ENCODE assay signal across 12 mouse cellular contexts in genomic region chr15:85688734-85689133, GRCm38 (mm10). TPM values are rescaled to one million over a fixed set of nuclear protein-coding genes. Genes with fewer than 3 reads are reported as not detected.
A peak's percentile ranks its signal among the peaks of the same experiment; 100 is the strongest.
DNase-seq lines count a peak whose midpoint lies in the region; ATAC-seq and TF ChIP-seq lines count a peak whose summit lies in the region.
"Had no signal": no experiment of that assay in that cellular context is flagged by ENCODE, and none has a peak within 500 bp of the region (broad histone marks: within the 10 kb centered on the region; RNA-seq: fewer than 3 reads in every experiment).

No protein-coding gene starts in this region.

- TF ChIP-seq POLR2A in cerebellum, adult 2 months (IDR thresholded peaks at IDR 0.05; ENCODE audit: borderline replicate concordance, insufficient read depth, low read length), result no peak
- no peak for TF ChIP-seq POLR2A in olfactory bulb, adult 2 months (IDR thresholded peaks at IDR 0.05; ENCODE audit: insufficient read depth, low read depth, low read length)

- H3K4me1 ChIP-seq in cerebellum, adult 2 months (ENCODE audit: control insufficient read depth, insufficient read depth, low read length), result peaks cover 85% of the 10 kb centered on the region
- peaks cover 66% of the 10 kb centered on the region for H3K4me1 ChIP-seq in hindbrain, embryonic 13.5 days (replicated peaks)
- H3K4me1 ChIP-seq in hindbrain, embryonic 10.5 days (replicated peaks), result peaks cover 15% of the 10 kb centered on the region
- H3K4me1 ChIP-seq in midbrain, embryonic 14.5 days (ENCODE audit: control insufficient read depth, insufficient read depth, low read length), result peaks cover 20% of the 10 kb centered on the region
- peaks cover 42% of the 10 kb centered on the region for H3K4me1 ChIP-seq in midbrain, embryonic 15.5 days
- peaks cover 82% of the 10 kb centered on the region for H3K4me1 ChIP-seq in olfactory bulb, adult 2 months (ENCODE audit: control insufficient read depth, insufficient read depth, low read length)

- no peak for TF ChIP-seq CTCF in cerebellum, adult 2 months (IDR thresholded peaks at IDR 0.05; ENCODE audit: borderline replicate concordance, insufficient read depth, low read depth, low read length)
- TF ChIP-seq CTCF in olfactory bulb, adult 2 months (IDR thresholded peaks at IDR 0.05; ENCODE audit: insufficient read depth, low read depth, low read length), result no peak

- H3K4me3 ChIP-seq in cerebellum, adult 2 months (replicated peaks; ENCODE audit: insufficient read depth, low read depth, low read length), result no peak overlapping the region
- no peak overlapping the region for H3K4me3 ChIP-seq in hindbrain, embryonic 13.5 days
- H3K4me3 ChIP-seq in hindbrain, embryonic 10.5 days, result no peak overlapping the region
- no peak overlapping the region for H3K4me3 ChIP-seq in midbrain, embryonic 14.5 days (replicated peaks; ENCODE audit: low read depth, low read length)
- H3K4me3 ChIP-seq in midbrain, embryonic 15.5 days, result no peak overlapping the region
- H3K4me3 ChIP-seq in olfactory bulb, adult 2 months (ENCODE audit: insufficient read depth, low read depth, low read length), result peak overlapping the region; percentile 3; the same call in 1 of the 2 replicates
- H3K4me3 ChIP-seq: kidney, embryonic 15.5 days had no signal

- DNase-seq in cerebellum, adult 2 months, result no peak
- DNase-seq in cerebellum, adult 8-10 months, result no peak
- DNase-seq in hindbrain, embryonic 10.5 days (ENCODE audit: low spot score), result no peak
- no peak for DNase-seq in midbrain, embryonic 14.5 days
- no peak for DNase-seq in urinary bladder, adult 2 months (ENCODE audit: low spot score)
- DNase-seq: heart, adult 11 months; thymus, adult 2 months had no signal

- no peak overlapping the region for H3K4me2 ChIP-seq in hindbrain, embryonic 13.5 days
- no peak overlapping the region for H3K4me2 ChIP-seq in midbrain, embryonic 14.5 days (ENCODE audit: low read length)
- no peak overlapping the region for H3K4me2 ChIP-seq in midbrain, embryonic 15.5 days
- H3K4me2 ChIP-seq: kidney, embryonic 15.5 days had no signal

- ATAC-seq in hindbrain, embryonic 13.5 days (ENCODE audit: low FRiP score), result no peak
- ATAC-seq in midbrain, embryonic 14.5 days (ENCODE audit: low FRiP score, low TSS enrichment), result no peak; the same call in 1 of the 2 replicates
- no peak for ATAC-seq in midbrain, embryonic 15.5 days (replicated peaks)
- ATAC-seq: forebrain, embryonic 14.5 days had no signal

- WGBS in cerebellum, adult 2 months, result 7% methylated on average over 6 of the region's 6 CpGs
- WGBS in hindbrain, embryonic 13.5 days, result 36% methylated on average over 6 of the region's 6 CpGs
- WGBS in hindbrain, embryonic 10.5 days, result 74% methylated on average over 6 of the region's 6 CpGs
- WGBS in midbrain, embryonic 14.5 days, result 29% methylated on average over 6 of the region's 6 CpGs
- WGBS in midbrain, embryonic 15.5 days, result 24% methylated on average over 6 of the region's 6 CpGs
- 16% methylated on average over 6 of the region's 6 CpGs for WGBS in olfactory bulb, adult 2 months

- H3K27me3 ChIP-seq in cerebellum, adult 2 months (ENCODE audit: control insufficient read depth, insufficient read depth, low read length), result no peaks in the 10 kb centered on the region
- 0 out of 2 replicates have a peak, but pooled peaks cover under 1% of the 10 kb centered on the region for H3K27me3 ChIP-seq in hindbrain, embryonic 13.5 days
- H3K27me3 ChIP-seq in hindbrain, embryonic 10.5 days (ENCODE audit: insufficient read depth, poor library complexity, severe bottlenecking), result peaks cover 97% of the 10 kb centered on the region
- no peaks in the 10 kb centered on the region for H3K27me3 ChIP-seq in midbrain, embryonic 14.5 days (ENCODE audit: control insufficient read depth, insufficient read depth, low read length)
- H3K27me3 ChIP-seq in midbrain, embryonic 15.5 days (replicated peaks), result no peaks in the 10 kb centered on the region
- H3K27me3 ChIP-seq: kidney, embryonic 15.5 days had no signal

- H3K9ac ChIP-seq in hindbrain, embryonic 13.5 days, result peak overlapping the region; percentile 11; the same call in 1 of the 2 replicates
- no peak overlapping the region for H3K9ac ChIP-seq in midbrain, embryonic 14.5 days (replicated peaks; ENCODE audit: low read length)
- no peak overlapping the region for H3K9ac ChIP-seq in midbrain, embryonic 15.5 days
- H3K9ac ChIP-seq: kidney, embryonic 15.5 days had no signal

- H3K9me3 ChIP-seq in hindbrain, embryonic 13.5 days, result no peaks in the 10 kb centered on the region
- no peaks in the 10 kb centered on the region for H3K9me3 ChIP-seq in hindbrain, embryonic 10.5 days
- no peaks in the 10 kb centered on the region for H3K9me3 ChIP-seq in midbrain, embryonic 14.5 days (ENCODE audit: control insufficient read depth, low read length)
- no peaks in the 10 kb centered on the region for H3K9me3 ChIP-seq in midbrain, embryonic 15.5 days
- H3K9me3 ChIP-seq: kidney, embryonic 15.5 days had no signal

- peak overlapping the region; percentile 51; the same call in 1 of the 2 replicates for H3K27ac ChIP-seq in cerebellum, adult 2 months (ENCODE audit: insufficient read depth, low read length)
- H3K27ac ChIP-seq in hindbrain, embryonic 13.5 days, result peak overlapping the region; percentile 81
- H3K27ac ChIP-seq in hindbrain, embryonic 10.5 days, result no peak overlapping the region
- H3K27ac ChIP-seq in midbrain, embryonic 14.5 days (replicated peaks; ENCODE audit: low read depth, low read length), result peak overlapping the region; percentile 55; the same call in 1 of the 2 replicates
- H3K27ac ChIP-seq in midbrain, embryonic 15.5 days, result no peak overlapping the region
- peak overlapping the region; percentile 90 for H3K27ac ChIP-seq in olfactory bulb, adult 2 months (ENCODE audit: insufficient read depth, low read depth, low read length)

- peaks cover 65% of the 10 kb centered on the region for H3K36me3 ChIP-seq in hindbrain, embryonic 13.5 days
- no peaks in the 10 kb centered on the region for H3K36me3 ChIP-seq in hindbrain, embryonic 10.5 days
- peaks cover 44% of the 10 kb centered on the region for H3K36me3 ChIP-seq in midbrain, embryonic 14.5 days (ENCODE audit: control insufficient read depth, insufficient read depth, low read length)
- H3K36me3 ChIP-seq in midbrain, embryonic 15.5 days (replicated peaks), result peaks cover 9% of the 10 kb centered on the region; the same call in 1 of the 2 replicates

RNA-seq across cellular contexts. Expression of gene Ppara, which starts 46.0 kb away (rescaled TPM):
- polyA plus RNA-seq in cerebellum, adult 2 months (2012; rRNA removed), result 1.1 and 1.5 TPM in 2 replicates
- 1.2 and 1.7 TPM in 2 replicates for polyA plus RNA-seq in hindbrain, embryonic 13.5 days (2015; fragmentation: Nextera tagmentation; extraction: Ambion mirVana)
- 0.24 and 0.62 TPM in 2 replicates for polyA plus RNA-seq in hindbrain, embryonic 10.5 days (2016; fragmentation: Nextera tagmentation; extraction: Ambion mirVana)
- polyA plus RNA-seq in midbrain, embryonic 14.5 days (2014; fragmentation: Nextera tagmentation; extraction: Ambion mirVana), result 0.89 and 1.2 TPM in 2 replicates
- 1.3 and 2.2 TPM in 2 replicates for polyA plus RNA-seq in midbrain, embryonic 15.5 days (2015; fragmentation: Nextera tagmentation; extraction: Ambion mirVana)
- polyA plus RNA-seq in olfactory bulb, adult 2 months (2012; ENCODE audit: insufficient read depth, insufficient read length, low replicate concordance, missing spikeins), result not detected in 2 replicates
- 6.9 and 7.8 TPM in 2 replicates for polyA plus RNA-seq in urinary bladder, adult 2 months (2012; rRNA removed)

Comparison
In these comparisons a context has a peak if more than half of its experiments do, and no peak if none do; other contexts are left out.
1. H3K27ac ChIP-seq: peak in cerebellum, adult 2 months (single experiment), hindbrain, embryonic 13.5 days (single experiment), midbrain, embryonic 14.5 days (single experiment) and olfactory bulb, adult 2 months (single experiment); none in hindbrain, embryonic 10.5 days (single experiment) and midbrain, embryonic 15.5 days (single experiment).